Mouse (Mus musculus): Measurements from ENCODE around the gene Olfr1381. TPM values are rescaled to one million over a fixed set of nuclear protein-coding genes. Genes with fewer than 3 reads are reported as not detected.
"Not testable (repeated sequence)": the region's sequence is repeated elsewhere in the genome, so short reads cannot be mapped to it uniquely, and the experiment has no call there.

Gene Olfr1381
- not detected in 2 replicates for polyA plus RNA-seq (2012; rRNA removed)

DNA sequence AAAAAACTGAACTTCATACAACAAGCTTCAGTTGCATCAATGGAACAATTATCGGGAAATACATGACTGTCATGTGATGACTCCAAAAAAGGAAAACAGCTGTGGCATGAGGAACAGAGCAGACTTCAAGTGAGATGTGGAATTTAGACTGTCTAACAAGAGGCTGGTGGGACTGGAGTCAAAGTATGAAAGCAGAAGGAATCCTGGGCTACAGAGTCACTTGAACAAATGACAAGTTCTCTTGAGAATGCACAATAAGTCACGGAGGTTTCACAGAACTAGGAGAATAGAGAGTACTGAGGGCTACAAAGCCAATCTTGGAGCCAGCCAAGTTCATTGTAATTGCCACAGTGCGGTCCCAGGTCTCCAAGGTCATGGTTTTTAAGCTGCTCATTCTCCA, at the start of gene Olfr1381:
Gene Olfr1381, plus strand, starts transcription at position 301 of the 400 bp plus-strand sequence.
- not testable (repeated sequence) for H3K36me3 ChIP-seq (ENCODE audit: control insufficient read depth, insufficient read depth, low read length); H3K4me1 ChIP-seq (ENCODE audit: control insufficient read depth, insufficient read depth, low read length); DNase-seq; H3K27me3 ChIP-seq (replicated peaks; ENCODE audit: control insufficient read depth, insufficient read depth, low read length); H3K27ac ChIP-seq (ENCODE audit: insufficient read depth, low read depth, low read length); H3K4me3 ChIP-seq (ENCODE audit: insufficient read depth, low read depth, low read length)
- WGBS: 55% methylated on average over 3 of the region's 3 CpGs

DNA sequence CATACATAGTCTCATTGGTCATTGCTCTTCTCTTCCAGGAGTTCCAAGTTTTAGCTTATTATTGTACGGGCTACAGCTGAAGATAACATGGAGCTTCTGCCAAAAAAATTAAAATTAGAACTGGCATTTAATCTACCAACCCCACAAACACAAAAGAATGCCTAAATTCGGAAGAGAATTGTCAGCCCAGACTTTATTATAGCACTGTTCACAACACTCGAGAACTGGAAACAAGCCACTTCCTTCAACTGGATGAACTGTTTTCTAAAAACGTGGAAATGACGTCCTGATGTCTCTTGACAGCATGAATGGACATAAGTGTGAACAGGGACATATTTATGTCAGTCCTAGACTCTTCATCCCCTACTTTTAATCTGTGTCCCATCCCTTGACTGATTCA, 25.2 kb upstream of the Olfr1381 start:
- Histone ChIP-seq H3K27ac (ENCODE audit: insufficient read depth, low read depth, low read length) (no peak overlapping the region), H3K36me3 (ENCODE audit: control insufficient read depth, insufficient read depth, low read length) (no peaks in the 10 kb centered on the region), H3K27me3 (replicated peaks; ENCODE audit: control insufficient read depth, insufficient read depth, low read length) (no peaks in the 10 kb centered on the region; the same call in 1 of the 2 replicates), H3K4me3 (ENCODE audit: insufficient read depth, low read depth, low read length) (no peak overlapping the region), H3K4me1 (ENCODE audit: control insufficient read depth, insufficient read depth, low read length) (no peaks in the 10 kb centered on the region)
- TF ChIP-seq POLR2A (IDR thresholded peaks at IDR 0.05; ENCODE audit: low read depth, low read length): no peak
- TF ChIP-seq CTCF (conservative IDR thresholded peaks at IDR 0.05; ENCODE audit: insufficient read depth, insufficient read length, low read depth, low read length): no peak
- WGBS: 68% methylated on average over 5 of the region's 5 CpGs
- no peak for DNase-seq

DNA sequence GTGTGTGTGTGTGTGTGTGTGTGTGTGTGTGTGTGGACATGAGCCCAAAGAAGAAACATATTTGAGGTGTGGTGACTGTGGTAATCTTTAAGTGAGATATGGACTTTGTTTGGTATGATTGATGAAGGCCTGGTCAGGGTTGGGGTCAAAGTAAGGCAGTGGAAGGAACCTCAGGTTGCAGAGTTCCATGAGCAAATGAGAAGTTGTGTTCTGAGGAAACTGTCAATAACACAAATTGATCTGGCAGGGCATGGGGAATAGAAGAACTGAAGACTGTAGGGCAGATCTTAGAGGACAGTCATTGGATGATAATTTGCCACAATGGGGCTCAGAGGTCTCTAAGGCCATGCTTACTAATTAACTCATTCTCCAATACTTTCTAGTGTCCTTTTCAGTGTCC, 23.9 kb upstream of the Olfr1381 start, which contains the start of gene Olfr1383:
Gene Olfr1383, plus strand, starts transcription at position 301 of the 400 bp plus-strand sequence.
- no peak for DNase-seq
- TF ChIP-seq POLR2A (IDR thresholded peaks at IDR 0.05; ENCODE audit: low read depth, low read length) (no peak), CTCF (conservative IDR thresholded peaks at IDR 0.05; ENCODE audit: insufficient read depth, insufficient read length, low read depth, low read length) (no peak)
- H3K4me3 ChIP-seq (ENCODE audit: insufficient read depth, low read depth, low read length): no peak within 1 kb of the TSS
- H3K36me3 ChIP-seq (ENCODE audit: control insufficient read depth, insufficient read depth, low read length): no peaks in the 10 kb centered on the region
- H3K4me1 ChIP-seq (ENCODE audit: control insufficient read depth, insufficient read depth, low read length): no peaks in the 10 kb centered on the region
- H3K27me3 ChIP-seq (replicated peaks; ENCODE audit: control insufficient read depth, insufficient read depth, low read length): no peaks in the 10 kb centered on the region; the same call in 1 of the 2 replicates
- H3K27ac ChIP-seq (ENCODE audit: insufficient read depth, low read depth, low read length): no peak within 1 kb of the TSS

DNA sequence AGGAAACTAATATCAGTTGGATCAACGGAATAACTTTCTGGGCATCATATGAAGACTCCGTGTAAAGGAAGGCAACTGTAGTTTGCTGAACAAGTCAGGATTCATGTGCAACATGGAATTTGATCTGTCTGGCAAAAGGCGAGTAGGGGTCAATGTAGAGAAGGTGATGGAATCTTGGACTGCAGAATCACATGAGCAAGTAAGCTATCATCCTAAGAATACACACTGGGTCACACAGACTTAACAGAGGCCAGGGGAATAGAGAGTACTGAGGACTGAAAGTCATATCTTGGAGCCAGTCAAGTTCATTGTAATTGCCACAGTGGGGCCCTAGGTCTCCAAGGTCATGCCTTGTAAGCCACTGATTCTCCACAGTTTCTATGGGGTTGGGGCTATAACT, 15.3 kb upstream of the Olfr1381 start, which contains the start of gene Olfr1382:
Gene Olfr1382, plus strand, starts transcription at position 301 of the 400 bp plus-strand sequence.
- Histone ChIP-seq H3K36me3 (ENCODE audit: control insufficient read depth, insufficient read depth, low read length) (no peaks in the 10 kb centered on the region), H3K4me3 (ENCODE audit: insufficient read depth, low read depth, low read length) (no peak within 1 kb of the TSS), H3K27ac (ENCODE audit: insufficient read depth, low read depth, low read length) (no peak within 1 kb of the TSS), H3K4me1 (ENCODE audit: control insufficient read depth, insufficient read depth, low read length) (no peaks in the 10 kb centered on the region), H3K27me3 (replicated peaks; ENCODE audit: control insufficient read depth, insufficient read depth, low read length) (no peaks in the 10 kb centered on the region)
- TF ChIP-seq CTCF (conservative IDR thresholded peaks at IDR 0.05; ENCODE audit: insufficient read depth, insufficient read length, low read depth, low read length) (no peak), POLR2A (IDR thresholded peaks at IDR 0.05; ENCODE audit: low read depth, low read length) (no peak)
- 72% methylated on average over 3 of the region's 3 CpGs for WGBS
- no peak for DNase-seq

DNA sequence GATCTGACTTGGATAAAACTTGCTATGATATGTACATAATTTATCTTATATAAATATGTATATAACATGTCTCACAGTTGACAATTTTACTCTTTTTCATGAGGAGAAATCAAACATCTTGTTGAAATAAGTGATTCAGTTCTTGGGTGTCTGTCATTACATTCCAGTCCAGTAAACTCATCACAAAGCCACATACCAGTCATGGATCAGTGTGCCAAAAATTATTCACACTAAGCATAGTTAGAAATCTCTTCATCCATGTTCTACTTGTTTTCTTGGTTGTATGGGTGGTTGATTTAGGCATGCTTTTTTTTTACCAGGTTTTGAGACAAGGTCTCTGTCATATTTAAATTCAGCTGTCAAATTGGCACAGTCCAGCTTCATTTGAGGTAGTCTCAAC, 10.5 kb upstream of the Olfr1381 start:
- DNase-seq: no peak
- TF ChIP-seq POLR2A (IDR thresholded peaks at IDR 0.05; ENCODE audit: low read depth, low read length): no peak
- no peak for TF ChIP-seq CTCF (conservative IDR thresholded peaks at IDR 0.05; ENCODE audit: insufficient read depth, insufficient read length, low read depth, low read length)
- no peaks in the 10 kb centered on the region for H3K27me3 ChIP-seq (replicated peaks; ENCODE audit: control insufficient read depth, insufficient read depth, low read length)
- no peak overlapping the region for H3K27ac ChIP-seq (ENCODE audit: insufficient read depth, low read depth, low read length)
- no peaks in the 10 kb centered on the region for H3K36me3 ChIP-seq (ENCODE audit: control insufficient read depth, insufficient read depth, low read length)
- H3K4me1 ChIP-seq (ENCODE audit: control insufficient read depth, insufficient read depth, low read length): no peaks in the 10 kb centered on the region
- no peak overlapping the region for H3K4me3 ChIP-seq (ENCODE audit: insufficient read depth, low read depth, low read length)

DNA sequence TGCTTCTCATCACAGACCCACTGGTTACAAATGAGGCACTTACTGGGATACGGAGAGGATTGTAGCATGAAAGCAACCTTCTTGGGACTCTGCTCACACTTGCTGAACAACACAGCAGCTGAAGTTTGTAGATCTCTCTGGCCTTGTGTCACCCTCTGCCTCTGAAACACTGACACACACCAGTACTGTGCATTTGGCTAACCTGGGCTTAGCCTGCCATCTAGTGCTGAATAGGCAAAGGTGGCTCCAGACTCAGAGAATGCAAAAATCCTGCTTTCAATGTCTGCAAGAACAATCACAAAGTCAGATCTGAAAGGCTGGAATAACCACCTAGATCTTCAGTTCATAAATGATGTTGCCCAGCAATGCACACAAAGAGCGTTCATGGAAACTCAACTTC, 6.6 kb upstream of the Olfr1381 start:
- not testable (repeated sequence) for H3K4me1 ChIP-seq (ENCODE audit: control insufficient read depth, insufficient read depth, low read length); H3K36me3 ChIP-seq (ENCODE audit: control insufficient read depth, insufficient read depth, low read length); H3K27ac ChIP-seq (ENCODE audit: insufficient read depth, low read depth, low read length); H3K27me3 ChIP-seq (replicated peaks; ENCODE audit: control insufficient read depth, insufficient read depth, low read length); H3K4me3 ChIP-seq (ENCODE audit: insufficient read depth, low read depth, low read length)
- peak; percentile 3 for DNase-seq
- WGBS: 84% methylated on average over 2 of the region's 2 CpGs

DNA sequence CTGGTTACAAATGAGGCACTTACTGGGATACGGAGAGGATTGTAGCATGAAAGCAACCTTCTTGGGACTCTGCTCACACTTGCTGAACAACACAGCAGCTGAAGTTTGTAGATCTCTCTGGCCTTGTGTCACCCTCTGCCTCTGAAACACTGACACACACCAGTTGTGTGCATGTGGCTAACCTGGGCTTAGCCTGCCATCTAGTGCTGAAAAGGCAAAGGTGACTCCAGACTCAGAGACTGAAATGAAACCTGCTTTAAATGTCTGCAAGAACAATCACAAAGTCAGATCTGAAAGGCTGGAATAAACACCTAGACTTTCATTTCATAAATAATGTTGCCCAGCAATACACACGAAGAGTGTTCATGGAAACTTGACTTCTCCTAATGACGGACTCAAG, 10.8 kb downstream of the Olfr1381 start:
- DNase-seq; H3K4me1 ChIP-seq (ENCODE audit: control insufficient read depth, insufficient read depth, low read length); H3K36me3 ChIP-seq (ENCODE audit: control insufficient read depth, insufficient read depth, low read length); H3K27me3 ChIP-seq (replicated peaks; ENCODE audit: control insufficient read depth, insufficient read depth, low read length); H3K4me3 ChIP-seq (ENCODE audit: insufficient read depth, low read depth, low read length); H3K27ac ChIP-seq (ENCODE audit: insufficient read depth, low read depth, low read length): not testable (repeated sequence)
- WGBS: 70% methylated on average over 3 of the region's 3 CpGs
- TF ChIP-seq CTCF (conservative IDR thresholded peaks at IDR 0.05; ENCODE audit: insufficient read depth, insufficient read length, low read depth, low read length): peak; percentile 36; the same call in 1 of the 2 replicates

DNA sequence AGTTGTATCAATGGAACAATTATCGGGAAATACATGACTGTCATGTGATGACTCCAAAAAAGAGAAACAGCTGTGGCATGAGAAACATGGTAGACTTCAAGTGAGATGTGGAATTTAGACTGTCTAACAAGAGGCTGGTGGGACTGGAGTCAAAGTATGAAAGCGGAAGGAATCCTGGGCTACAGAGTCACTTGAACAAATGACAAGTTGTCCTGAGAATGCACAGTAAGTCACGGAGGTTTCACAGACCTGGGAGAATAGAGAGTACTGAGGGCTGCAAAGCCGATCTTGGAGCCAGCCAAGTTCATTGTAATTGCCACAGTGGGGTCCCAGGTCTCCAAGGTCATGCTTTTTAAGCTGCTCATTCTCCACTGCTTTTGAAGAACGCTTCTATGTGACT, 13.3 kb downstream of the Olfr1381 start, which contains the start of gene Olfr1380:
Gene Olfr1380, plus strand, starts transcription at position 301 of the 400 bp plus-strand sequence.
- H3K27ac ChIP-seq (ENCODE audit: insufficient read depth, low read depth, low read length); H3K27me3 ChIP-seq (replicated peaks; ENCODE audit: control insufficient read depth, insufficient read depth, low read length); DNase-seq; H3K4me3 ChIP-seq (ENCODE audit: insufficient read depth, low read depth, low read length); H3K36me3 ChIP-seq (ENCODE audit: control insufficient read depth, insufficient read depth, low read length); H3K4me1 ChIP-seq (ENCODE audit: control insufficient read depth, insufficient read depth, low read length): not testable (repeated sequence)
- 82% methylated on average over 5 of the region's 5 CpGs for WGBS

DNA sequence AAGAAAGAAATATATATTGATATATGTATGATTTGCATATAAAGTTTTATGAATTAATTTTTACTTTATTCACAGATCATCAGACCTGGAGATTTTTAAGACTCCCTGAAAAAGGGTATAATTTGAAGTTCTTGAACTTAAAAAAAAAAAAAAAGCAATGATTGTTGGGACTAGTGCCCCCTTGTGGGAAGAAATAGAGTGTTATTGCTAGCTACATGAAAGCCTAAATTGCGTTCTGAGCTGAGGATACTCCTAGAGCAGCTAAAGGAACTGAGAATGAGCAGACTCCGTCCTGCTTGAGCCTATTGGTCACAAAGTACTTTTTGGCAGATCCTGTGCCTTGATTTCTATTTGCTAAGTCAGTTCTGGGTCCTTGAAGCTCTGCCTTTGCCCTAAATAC, 31.8 kb downstream of the Olfr1381 start:
- H3K36me3 ChIP-seq (ENCODE audit: control insufficient read depth, insufficient read depth, low read length); H3K4me3 ChIP-seq (ENCODE audit: insufficient read depth, low read depth, low read length); H3K4me1 ChIP-seq (ENCODE audit: control insufficient read depth, insufficient read depth, low read length); DNase-seq; H3K27me3 ChIP-seq (replicated peaks; ENCODE audit: control insufficient read depth, insufficient read depth, low read length); H3K27ac ChIP-seq (ENCODE audit: insufficient read depth, low read depth, low read length): not testable (repeated sequence)
- 46% methylated on average over 2 of the region's 2 CpGs for WGBS

DNA sequence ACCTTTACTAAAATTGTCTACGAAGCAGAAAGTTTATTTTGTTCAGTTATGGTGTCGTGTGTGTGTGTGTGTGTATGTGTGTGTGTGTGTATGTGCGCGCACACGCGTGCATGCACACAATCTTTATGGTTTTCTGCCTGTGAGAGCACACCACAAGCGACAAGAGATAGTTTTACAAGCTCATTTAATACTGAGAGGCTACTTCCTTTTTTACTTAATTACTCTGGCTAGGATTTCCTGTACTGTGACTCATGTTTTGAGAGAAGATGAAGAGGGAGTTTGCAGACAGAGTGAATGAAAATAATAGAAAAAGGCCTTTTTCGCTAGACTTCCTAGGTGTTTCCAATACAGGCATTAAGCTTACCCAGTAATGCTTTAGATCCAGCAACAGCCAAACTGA, 37.2 kb downstream of the Olfr1381 start:
- 72% methylated on average over 8 of the region's 8 CpGs for WGBS
- H3K27ac ChIP-seq (ENCODE audit: insufficient read depth, low read depth, low read length); H3K36me3 ChIP-seq (ENCODE audit: control insufficient read depth, insufficient read depth, low read length); DNase-seq; H3K4me3 ChIP-seq (ENCODE audit: insufficient read depth, low read depth, low read length); H3K27me3 ChIP-seq (replicated peaks; ENCODE audit: control insufficient read depth, insufficient read depth, low read length); H3K4me1 ChIP-seq (ENCODE audit: control insufficient read depth, insufficient read depth, low read length): not testable (repeated sequence)

Data from kidney, adult 2 months (tissue).